In the genomic region with DNA sequence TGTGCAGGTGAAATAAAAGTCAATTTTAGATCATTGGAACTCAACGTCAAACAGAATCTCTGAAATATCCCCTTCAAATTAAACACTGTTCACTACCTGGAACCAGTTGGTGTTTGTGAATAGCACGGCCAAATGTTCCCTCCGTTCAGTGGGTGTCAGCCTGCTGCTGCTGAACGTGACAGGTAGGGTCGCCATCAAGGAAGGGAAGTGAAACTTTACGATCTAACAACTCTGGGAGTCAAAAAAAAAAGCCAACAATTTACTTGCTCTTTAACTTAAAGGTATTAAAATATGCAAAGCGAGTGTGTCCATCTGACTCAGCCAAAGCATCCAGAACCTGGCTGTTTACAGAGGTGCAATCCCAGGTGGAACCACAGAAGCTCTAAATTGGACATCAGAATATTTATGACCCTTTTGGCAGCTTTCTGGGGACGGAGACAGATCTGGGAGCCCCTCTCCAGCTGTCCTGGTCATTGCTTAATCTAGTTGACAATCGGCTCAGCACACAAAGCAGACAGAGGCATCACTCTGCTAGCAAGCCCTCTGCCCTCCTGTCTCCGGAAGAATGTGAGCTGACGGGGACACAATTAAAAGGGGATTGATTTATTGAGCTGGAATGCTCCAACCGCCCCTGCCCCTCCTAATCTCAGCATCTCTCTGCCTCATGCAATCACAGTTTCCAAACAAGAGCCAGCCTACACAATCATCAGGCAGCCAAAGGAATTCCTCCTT, we compare ENCODE assay signal across 10 mouse cellular contexts.
DNase-seq lines count a peak whose midpoint lies in the region; ATAC-seq and TF ChIP-seq lines count a peak whose summit lies in the region.
"Had no signal": no experiment of that assay in that cellular context is flagged by ENCODE, and none has a peak within 500 bp of the region (broad histone marks: within the 10 kb centered on the region; RNA-seq: fewer than 3 reads in every experiment).

No protein-coding gene starts in this region.

- H3K9ac ChIP-seq in hindbrain, postnatal 0 days (replicated peaks; ENCODE audit: low read length), result no peak overlapping the region
- H3K9ac ChIP-seq in midbrain, embryonic 15.5 days, result no peak overlapping the region

- no peak for ATAC-seq in hindbrain, postnatal 0 days
- peak; percentile 67 for ATAC-seq in midbrain, embryonic 15.5 days (replicated peaks)
- no peak for ATAC-seq in megakaryocyte progenitor cell, adult 5-6 weeks (replicated peaks; ENCODE audit: poor library complexity)

- H3K4me2 ChIP-seq in hindbrain, postnatal 0 days (ENCODE audit: low read depth, low read length), result no peak overlapping the region
- H3K4me2 ChIP-seq in midbrain, embryonic 15.5 days, result no peak overlapping the region

- H3K9me3 ChIP-seq in embryonic facial prominence, embryonic 10.5 days, result no peaks in the 10 kb centered on the region
- 0 out of 2 replicates have a peak, but pooled peaks cover 1% of the 10 kb centered on the region for H3K9me3 ChIP-seq in hindbrain, postnatal 0 days (ENCODE audit: low read length)
- no peaks in the 10 kb centered on the region for H3K9me3 ChIP-seq in midbrain, embryonic 15.5 days

- TF ChIP-seq CTCF in hindbrain, postnatal 0 days (IDR thresholded peaks at IDR 0.05; ENCODE audit: low read depth), result no peak

- WGBS in embryonic facial prominence, embryonic 10.5 days, result 51% methylated on average over 12 of the region's 12 CpGs
- 24% methylated on average over 12 of the region's 12 CpGs for WGBS in hindbrain, postnatal 0 days
- WGBS in midbrain, embryonic 15.5 days, result 24% methylated on average over 12 of the region's 12 CpGs

- no peaks in the 10 kb centered on the region for H3K27me3 ChIP-seq in embryonic facial prominence, embryonic 10.5 days (replicated peaks; ENCODE audit: low read depth, poor library complexity, severe bottlenecking)
- H3K27me3 ChIP-seq in hindbrain, postnatal 0 days (ENCODE audit: insufficient read depth, low read length), result no peaks in the 10 kb centered on the region
- H3K27me3 ChIP-seq in midbrain, embryonic 15.5 days (replicated peaks), result no peaks in the 10 kb centered on the region

- H3K36me3 ChIP-seq in embryonic facial prominence, embryonic 10.5 days (replicated peaks), result no peaks in the 10 kb centered on the region
- H3K36me3 ChIP-seq in hindbrain, postnatal 0 days (ENCODE audit: insufficient read depth, low read length), result no peaks in the 10 kb centered on the region
- no peaks in the 10 kb centered on the region for H3K36me3 ChIP-seq in midbrain, embryonic 15.5 days (replicated peaks)

- peak overlapping the region; percentile 76 for H3K27ac ChIP-seq in embryonic facial prominence, embryonic 10.5 days (replicated peaks)
- H3K27ac ChIP-seq in hindbrain, postnatal 0 days, result no peak overlapping the region
- H3K27ac ChIP-seq in midbrain, embryonic 15.5 days, result no peak overlapping the region

- peaks cover 44% of the 10 kb centered on the region for H3K4me1 ChIP-seq in embryonic facial prominence, embryonic 10.5 days
- H3K4me1 ChIP-seq in hindbrain, postnatal 0 days (ENCODE audit: insufficient read depth, low read length), result peaks cover 7% of the 10 kb centered on the region; the same call in 1 of the 2 replicates
- peaks cover 16% of the 10 kb centered on the region for H3K4me1 ChIP-seq in midbrain, embryonic 15.5 days

- peak; percentile 91 for DNase-seq in Muller cell, postnatal 12 days (ENCODE audit: inconsistent ontology term)
- peak; percentile 44 for DNase-seq in embryonic facial prominence, embryonic 10.5 days (ENCODE audit: low spot score)
- DNase-seq in hindbrain, postnatal 0 days (ENCODE audit: low spot score), result peak; percentile 27
- no peak for DNase-seq in gastrocnemius, adult 18-20 months (ENCODE audit: low spot score)
- DNase-seq in heart, postnatal 10 days, result no peak
- no peak for DNase-seq in left cerebral cortex, adult 8-10 months (ENCODE audit: low spot score in 2 of 2)
- DNase-seq: cerebellum, adult 11 months; gastrocnemius, postnatal 36 days had no signal

- no peak overlapping the region for H3K4me3 ChIP-seq in embryonic facial prominence, embryonic 10.5 days
- H3K4me3 ChIP-seq in hindbrain, postnatal 0 days (ENCODE audit: low read length), result no peak overlapping the region
- H3K4me3 ChIP-seq in midbrain, embryonic 15.5 days, result no peak overlapping the region

- intact Hi-C loops in heart, postnatal 10 days (cut with DNase I), result no loop called here

Comparison
In these comparisons a context has a peak if more than half of its experiments do, and no peak if none do; other contexts are left out.
1. DNase-seq: peak in Muller cell, postnatal 12 days (single experiment), embryonic facial prominence, embryonic 10.5 days (single experiment) and hindbrain, postnatal 0 days (single experiment); none in gastrocnemius, adult 18-20 months (single experiment), heart, postnatal 10 days (0 of 2) and left cerebral cortex, adult 8-10 months (0 of 2).